Mouse (Mus musculus): ENCODE results near the gene Rhox3e. TPM values are rescaled to one million over a fixed set of nuclear protein-coding genes. Genes with fewer than 3 reads are reported as not detected.
"Not testable (repeated sequence)": the region's sequence is repeated elsewhere in the genome, so short reads cannot be mapped to it uniquely, and the experiment has no call there.

Gene Rhox3e
- polyA plus RNA-seq (2015; fragmentation: Nextera tagmentation; extraction: Ambion mirVana): not detected in 2 replicates

DNA sequence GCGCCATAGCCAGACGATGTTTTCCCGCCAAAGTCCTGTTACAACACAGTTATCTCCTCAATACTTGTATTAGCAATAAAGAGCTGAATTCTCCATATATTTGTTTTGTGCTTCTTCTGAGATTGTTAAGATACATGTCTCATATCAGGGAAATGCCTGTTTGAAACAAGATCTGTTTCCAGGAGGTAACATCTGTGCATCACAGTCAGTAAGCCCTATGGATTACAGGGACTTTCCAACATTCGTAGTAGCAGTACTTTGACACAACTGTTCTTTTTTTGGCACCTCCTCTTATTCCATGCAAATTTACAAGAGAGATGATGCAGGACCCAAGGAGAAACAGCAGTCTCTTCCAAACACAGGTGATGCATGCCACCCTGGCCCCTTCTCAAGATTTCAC is at the start of gene Rhox3e:
Gene Rhox3e (plus strand): TSS at position 301 of the 400 bp plus-strand sequence.
- H3K9ac ChIP-seq; H3K36me3 ChIP-seq; H3K4me2 ChIP-seq; H3K4me1 ChIP-seq (replicated peaks); H3K27me3 ChIP-seq; H3K27ac ChIP-seq; H3K9me3 ChIP-seq; ATAC-seq (ENCODE audit: low FRiP score); H3K4me3 ChIP-seq: not testable (repeated sequence)
- 100% methylated on average over 1 of the region's 4 CpGs for WGBS

DNA sequence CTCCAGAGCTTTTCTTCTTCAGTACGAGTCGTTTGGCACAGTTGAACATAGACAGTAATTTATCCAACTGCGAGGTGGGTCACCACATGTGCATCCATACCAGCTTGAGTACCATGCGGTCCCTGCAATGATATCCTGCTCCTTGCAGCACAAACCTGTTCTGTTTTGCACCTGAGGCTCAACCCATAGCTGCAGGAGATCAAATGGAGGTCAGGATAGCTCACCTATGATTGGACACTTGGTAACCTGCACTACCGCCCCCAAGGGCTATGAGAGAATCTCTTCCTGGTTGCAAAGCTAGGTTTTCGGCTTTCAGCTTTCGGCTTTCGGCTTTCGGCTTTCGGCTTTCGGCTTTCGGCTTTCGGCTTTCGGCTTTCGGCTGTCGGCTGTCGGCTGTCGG is 27.8 kb upstream of the Rhox3e start, which contains the start of gene Rhox4d:
Gene Rhox4d (plus strand): TSS at position 301 of the 400 bp plus-strand sequence.
- not testable (repeated sequence) for H3K9me3 ChIP-seq; H3K4me3 ChIP-seq; H3K27me3 ChIP-seq; H3K36me3 ChIP-seq; H3K9ac ChIP-seq; ATAC-seq (ENCODE audit: low FRiP score); H3K4me1 ChIP-seq (replicated peaks); H3K4me2 ChIP-seq; H3K27ac ChIP-seq
- WGBS: 91% methylated on average over 16 of the region's 18 CpGs

- WGBS: 93% methylated on average over 3 of the region's 8 CpGs
- H3K27ac ChIP-seq; H3K4me1 ChIP-seq (replicated peaks); H3K4me2 ChIP-seq; H3K9me3 ChIP-seq; ATAC-seq (ENCODE audit: low FRiP score); H3K27me3 ChIP-seq; H3K4me3 ChIP-seq; H3K9ac ChIP-seq; H3K36me3 ChIP-seq: not testable (repeated sequence)
Observed at GRCm38 (mm10) chrX:37530152-37530551, 11.7 kb upstream of the Rhox3e start, which contains the start of gene Rhox2e. Rhox2e (plus strand) TSS chrX:37530452.

DNA sequence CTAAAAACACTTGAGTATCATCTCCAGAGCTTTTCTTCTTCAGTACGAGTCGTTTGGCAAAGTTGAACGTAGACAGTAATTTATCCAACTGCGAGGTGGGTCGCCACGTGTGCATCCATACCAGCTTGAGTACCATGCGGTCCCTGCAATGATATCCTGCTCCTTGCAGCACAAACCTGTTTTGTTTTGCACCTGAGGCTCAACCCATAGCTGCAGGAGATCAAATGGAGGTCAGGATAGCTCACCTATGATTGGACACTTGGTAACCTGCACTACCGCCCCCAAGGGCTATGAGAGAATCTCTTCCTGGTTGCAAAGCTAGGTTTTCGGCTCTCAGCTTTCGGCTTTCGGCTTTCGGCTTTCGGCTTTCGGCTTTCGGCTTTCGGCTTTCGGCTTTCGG is 15.3 kb downstream of the Rhox3e start, which contains the start of gene Rhox4e:
Gene Rhox4e (plus strand): TSS at position 301 of the 400 bp plus-strand sequence.
- H3K9me3 ChIP-seq; H3K4me3 ChIP-seq; H3K9ac ChIP-seq; H3K27me3 ChIP-seq; H3K4me1 ChIP-seq (replicated peaks); H3K27ac ChIP-seq; H3K4me2 ChIP-seq; ATAC-seq (ENCODE audit: low FRiP score); H3K36me3 ChIP-seq: not testable (repeated sequence)
- whole genome bisulfite sequencing: over 99% methylated on average over 10 of the region's 18 CpGs

DNA sequence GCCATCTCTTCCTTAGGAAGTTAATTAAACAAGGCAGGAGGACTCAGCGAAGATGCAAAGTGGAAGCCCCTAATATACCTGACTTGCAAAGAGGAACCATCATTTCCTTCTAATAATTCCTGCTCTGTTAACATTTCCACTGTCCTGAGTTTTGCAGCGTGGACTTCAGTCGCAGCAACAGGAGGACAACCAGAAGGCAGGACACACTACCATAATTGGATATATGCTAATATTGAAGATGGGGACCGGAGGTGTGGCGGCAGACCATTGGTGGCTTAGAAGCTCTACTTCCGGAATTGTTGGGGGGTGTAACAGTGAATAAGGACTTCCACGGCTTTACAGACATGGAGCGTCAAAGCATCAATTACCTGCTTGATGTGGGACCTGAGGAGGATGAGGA is 29.3 kb downstream of the Rhox3e start, which contains the start of gene Rhox2f:
Gene Rhox2f (plus strand): TSS at position 301 of the 400 bp plus-strand sequence.
- H3K9ac ChIP-seq; H3K36me3 ChIP-seq; H3K4me2 ChIP-seq; H3K9me3 ChIP-seq; ATAC-seq (ENCODE audit: low FRiP score); H3K4me3 ChIP-seq; H3K27ac ChIP-seq; H3K27me3 ChIP-seq; H3K4me1 ChIP-seq (replicated peaks): not testable (repeated sequence)
- WGBS: 93% methylated on average over 8 of the region's 8 CpGs

GRCm38 (mm10) chrX:37572638-37573037 is 30.8 kb downstream of the Rhox3e start:
- H3K36me3 ChIP-seq; ATAC-seq (ENCODE audit: low FRiP score); H3K9ac ChIP-seq; H3K4me1 ChIP-seq (replicated peaks); H3K27ac ChIP-seq; H3K4me3 ChIP-seq; H3K27me3 ChIP-seq; H3K4me2 ChIP-seq; H3K9me3 ChIP-seq: not testable (repeated sequence)
- 65% methylated on average over 2 of the region's 2 CpGs for WGBS

DNA sequence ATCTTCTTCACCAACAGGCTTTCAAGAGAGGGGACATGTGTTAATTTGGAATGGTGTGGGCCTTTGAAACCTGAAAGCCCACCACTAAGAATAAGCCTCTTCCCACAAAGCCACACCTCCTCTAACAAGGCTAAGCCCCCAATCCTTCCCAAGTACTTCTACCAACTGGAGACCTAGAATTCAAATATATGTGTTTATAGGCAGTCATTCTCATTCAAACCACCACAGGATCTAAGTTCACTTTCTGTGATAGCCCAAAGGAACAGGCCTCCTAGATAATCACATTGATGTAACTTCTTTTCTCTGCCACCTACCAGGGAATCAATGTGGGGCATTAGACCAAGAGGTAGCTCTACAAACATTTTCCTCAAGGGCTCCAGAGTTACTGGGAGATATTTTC is 38.9 kb downstream of the Rhox3e start, which contains the start of gene Rhox3f:
Gene Rhox3f (plus strand): TSS at position 301 of the 400 bp plus-strand sequence.
- not testable (repeated sequence) for H3K27ac ChIP-seq; H3K9ac ChIP-seq; H3K9me3 ChIP-seq; H3K36me3 ChIP-seq; H3K27me3 ChIP-seq; H3K4me3 ChIP-seq; H3K4me2 ChIP-seq; ATAC-seq (ENCODE audit: low FRiP score); H3K4me1 ChIP-seq (replicated peaks)

Other genes starting within 250 kb of the Rhox3e start
- gene Rhox3a2, start 162.0 kb upstream of the Rhox3e start, polyA plus RNA-seq (2015; fragmentation: Nextera tagmentation; extraction: Ambion mirVana): not detected in 2 replicates
- not detected in 2 replicates for gene Rhox4a2, start 151.2 kb upstream of the Rhox3e start, polyA plus RNA-seq (2015; fragmentation: Nextera tagmentation; extraction: Ambion mirVana)
- gene Rhox2b, start 130.0 kb upstream of the Rhox3e start, polyA plus RNA-seq (2015; fragmentation: Nextera tagmentation; extraction: Ambion mirVana): not detected in 2 replicates
- not detected in 2 replicates for gene Rhox4b, start 109.5 kb upstream of the Rhox3e start, polyA plus RNA-seq (2015; fragmentation: Nextera tagmentation; extraction: Ambion mirVana)
- 0.94 TPM in 1 of 2 replicates, not detected in the other for gene Rhox2c, start 88.3 kb upstream of the Rhox3e start, polyA plus RNA-seq (2015; fragmentation: Nextera tagmentation; extraction: Ambion mirVana)
- not detected in 2 replicates for gene Rhox3c, start 83.4 kb upstream of the Rhox3e start, polyA plus RNA-seq (2015; fragmentation: Nextera tagmentation; extraction: Ambion mirVana)
- not detected in 2 replicates for gene Rhox4c, start 61.7 kb upstream of the Rhox3e start, polyA plus RNA-seq (2015; fragmentation: Nextera tagmentation; extraction: Ambion mirVana)
- not detected in 2 replicates for gene Rhox2d, start 48.6 kb upstream of the Rhox3e start, polyA plus RNA-seq (2015; fragmentation: Nextera tagmentation; extraction: Ambion mirVana)
- gene Rhox4d, start 27.7 kb upstream of the Rhox3e start, polyA plus RNA-seq (2015; fragmentation: Nextera tagmentation; extraction: Ambion mirVana): not detected in 2 replicates
- not detected in 2 replicates for gene Rhox2e, start 11.6 kb upstream of the Rhox3e start, polyA plus RNA-seq (2015; fragmentation: Nextera tagmentation; extraction: Ambion mirVana)
- gene Rhox4e, start 15.4 kb downstream of the Rhox3e start, polyA plus RNA-seq (2015; fragmentation: Nextera tagmentation; extraction: Ambion mirVana): not detected in 2 replicates
- not detected in 2 replicates for gene Rhox2f, start 29.4 kb downstream of the Rhox3e start, polyA plus RNA-seq (2015; fragmentation: Nextera tagmentation; extraction: Ambion mirVana)
- gene Rhox3f, start 39.0 kb downstream of the Rhox3e start, polyA plus RNA-seq (2015; fragmentation: Nextera tagmentation; extraction: Ambion mirVana): not detected in 2 replicates
- not detected in 2 replicates for gene Rhox4f, start 65.7 kb downstream of the Rhox3e start, polyA plus RNA-seq (2015; fragmentation: Nextera tagmentation; extraction: Ambion mirVana)
- not detected in 2 replicates for gene Rhox3g, start 86.6 kb downstream of the Rhox3e start, polyA plus RNA-seq (2015; fragmentation: Nextera tagmentation; extraction: Ambion mirVana)
- not detected in 2 replicates for gene Rhox2g, start 101.5 kb downstream of the Rhox3e start, polyA plus RNA-seq (2015; fragmentation: Nextera tagmentation; extraction: Ambion mirVana)
- not detected in 2 replicates for gene Rhox4g, start 109.3 kb downstream of the Rhox3e start, polyA plus RNA-seq (2015; fragmentation: Nextera tagmentation; extraction: Ambion mirVana)
- gene Rhox3h, start 126.7 kb downstream of the Rhox3e start, polyA plus RNA-seq (2015; fragmentation: Nextera tagmentation; extraction: Ambion mirVana): not detected in 2 replicates
- not detected in 2 replicates for gene Rhox2h, start 131.3 kb downstream of the Rhox3e start, polyA plus RNA-seq (2015; fragmentation: Nextera tagmentation; extraction: Ambion mirVana)